Mouse (Mus musculus) B cell, adult 2 months (primary cell): ENCODE measurements around the gene Mrm2.
A peak's percentile ranks its signal among the peaks of the same experiment; 100 is the strongest.
"Not testable (repeated sequence)": the region's sequence is repeated elsewhere in the genome, so short reads cannot be mapped to it uniquely, and the experiment has no call there.

Source experiments
- DNase-seq, 2 experiments: peaks; one replicate each; pipeline ENCODE4 v3.0.0; 2022

Mrm2 gene

DNA sequence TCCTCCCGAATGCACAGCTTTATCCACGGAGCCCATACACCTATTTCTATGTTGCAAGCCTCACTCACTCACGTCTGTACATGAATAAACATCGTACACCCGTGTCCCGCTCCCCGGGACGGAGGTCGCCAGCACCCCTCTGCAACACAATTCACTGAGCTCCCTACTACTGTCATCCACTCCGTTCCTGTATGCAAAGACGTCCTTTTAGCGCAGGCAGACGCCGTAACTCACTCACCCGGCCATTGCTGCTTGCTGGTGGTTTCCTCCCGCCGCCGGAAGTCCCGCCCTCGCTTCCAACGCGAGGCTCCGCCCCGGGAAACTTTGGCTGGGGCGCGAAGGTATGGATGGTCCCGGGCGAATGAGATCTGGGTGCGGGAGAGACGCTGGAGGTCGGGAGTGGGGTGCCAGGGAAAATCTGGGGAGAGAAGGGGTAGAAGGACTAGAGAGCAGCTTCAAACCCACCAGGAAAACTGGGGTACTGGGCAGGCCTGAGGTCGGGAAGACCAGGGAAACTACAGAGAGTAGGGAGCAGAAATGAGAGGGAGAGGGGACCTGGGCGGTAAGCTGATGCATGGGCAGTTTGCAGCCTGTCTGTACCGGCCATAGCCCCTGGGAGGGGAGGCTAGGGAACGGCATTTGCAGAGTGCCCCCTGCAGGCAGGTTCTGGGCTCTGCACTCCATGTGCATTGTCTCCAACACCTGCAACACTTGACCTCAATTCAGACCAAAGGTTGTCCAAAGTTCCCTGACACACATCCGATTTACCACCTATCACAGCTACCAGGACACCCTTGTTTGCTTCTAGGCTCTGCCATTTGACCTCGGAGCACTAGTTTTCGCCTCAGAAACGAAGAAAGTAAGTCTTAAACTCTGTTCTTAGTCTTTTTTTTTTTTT lies at the start of gene Mrm2:
Gene Mrm2, minus strand, starts transcription at position 284 of the 898 bp plus-strand sequence.
- DNase-seq: peak; percentile 87 to 88

GRCm38 (mm10) chr5:140381156-140381555 lies 49.5 kb upstream of the Mrm2 start:
- DNase-seq: no peak

DNA sequence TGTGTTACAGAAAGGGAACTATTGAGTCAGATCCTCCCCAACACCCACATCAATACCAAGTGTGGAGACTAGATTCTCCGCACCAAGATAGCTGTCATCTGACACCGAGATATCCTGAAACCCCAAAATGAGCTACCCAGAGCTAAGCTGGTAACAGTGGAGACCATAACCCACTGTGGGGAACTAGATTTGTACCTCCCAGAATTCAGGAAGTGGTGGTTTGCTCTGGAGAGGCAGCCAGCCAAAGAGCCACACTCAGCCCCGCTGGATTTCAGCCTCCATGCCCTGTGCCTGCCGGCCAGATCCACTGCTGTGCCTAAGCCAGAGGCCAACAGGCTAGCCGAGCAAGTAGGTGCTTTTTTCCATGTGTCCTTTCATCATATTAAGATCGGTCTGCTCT lies 47.6 kb upstream of the Mrm2 start:
- peak; percentile 41 to 46 for DNase-seq

DNA sequence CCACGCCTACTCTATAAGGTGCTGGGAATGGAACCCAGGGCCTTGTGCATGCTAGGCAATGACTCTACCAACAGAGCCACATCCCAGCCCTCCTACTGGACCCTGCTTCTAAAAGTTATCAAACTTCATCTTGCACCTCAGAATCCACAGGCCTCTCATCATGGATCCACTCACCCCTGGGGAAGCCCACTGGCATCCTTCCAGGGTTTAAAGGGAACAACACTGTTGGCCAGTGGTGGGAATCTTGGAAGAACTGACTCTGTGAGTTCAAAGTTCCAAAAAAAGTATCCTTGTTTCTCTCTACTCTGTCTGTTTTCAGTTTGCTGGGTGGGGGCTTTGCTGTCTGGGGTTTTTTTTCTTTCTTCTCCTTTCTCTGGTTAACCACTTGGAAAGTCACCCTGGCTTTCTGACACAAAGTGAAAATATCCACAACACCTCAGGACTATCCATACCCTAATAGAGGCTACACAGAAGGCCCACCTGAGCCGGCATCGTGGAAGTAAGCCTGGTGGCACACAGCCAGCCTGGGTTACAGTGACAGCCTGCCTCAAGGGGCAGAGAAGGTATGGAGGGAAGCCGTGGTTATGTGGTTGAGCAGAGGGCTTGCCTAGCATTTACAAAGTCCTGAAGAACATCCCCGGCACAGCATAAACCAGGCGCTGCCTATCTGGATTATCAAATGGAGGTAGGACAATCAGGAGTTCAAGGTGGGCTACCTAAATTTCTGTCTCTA lies 46.6 kb upstream of the Mrm2 start:
- peak; percentile 40 to 49 for DNase-seq

DNA sequence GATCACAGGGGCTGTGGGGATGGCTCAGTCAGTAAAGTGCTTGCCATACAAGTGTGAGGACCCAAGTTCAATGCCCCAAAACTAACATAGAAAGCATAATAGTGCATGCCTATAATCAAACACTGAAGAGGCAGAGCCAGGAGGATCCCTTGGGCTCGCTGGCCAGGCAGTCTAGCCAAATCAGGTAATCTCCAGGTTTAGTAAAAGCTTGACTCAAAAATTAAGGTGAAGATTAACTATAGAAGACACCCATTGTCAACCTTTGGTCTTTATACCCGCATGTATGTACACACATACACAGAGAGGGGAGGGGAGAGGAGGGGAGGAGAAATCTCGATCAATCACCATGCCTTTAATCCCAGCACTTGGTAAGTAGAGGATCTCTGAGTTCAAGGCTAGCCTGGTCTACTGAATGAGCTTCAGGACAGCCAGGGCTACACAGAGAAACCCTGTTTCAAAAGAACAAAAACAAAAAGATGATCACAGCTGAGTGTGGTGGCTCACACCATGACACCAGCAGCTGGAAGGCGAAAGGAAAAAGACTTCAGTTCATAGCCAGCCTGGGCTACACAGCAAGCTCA lies 43.6 kb upstream of the Mrm2 start:
- no peak for DNase-seq

GRCm38 (mm10) chr5:140374226-140374625 lies 42.5 kb upstream of the Mrm2 start:
- peak; percentile 82 to 85 for DNase-seq

DNA sequence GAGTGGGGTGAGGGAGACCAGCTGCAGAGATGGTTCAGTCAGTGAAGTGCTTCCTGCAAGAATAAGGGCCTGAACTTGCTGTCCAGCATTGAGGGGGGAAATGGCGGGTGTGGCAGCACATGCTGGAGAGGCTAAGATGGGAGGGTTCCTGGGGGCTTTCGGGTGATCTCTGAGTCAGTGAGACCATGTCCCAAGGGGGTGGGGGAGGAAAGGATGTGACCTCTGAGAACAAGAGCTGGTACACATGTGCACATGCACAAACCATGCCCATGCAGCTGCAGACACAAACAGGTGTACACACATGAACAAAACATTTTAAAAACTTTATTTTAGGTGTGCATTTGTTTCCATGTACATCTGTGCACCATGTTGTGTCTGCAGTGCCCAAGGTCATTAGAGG lies 42.0 kb upstream of the Mrm2 start:
- peak; percentile 60 to 67 for DNase-seq

GRCm38 (mm10) chr5:140371671-140372070 lies 40.0 kb upstream of the Mrm2 start:
- no peak for DNase-seq

GRCm38 (mm10) chr5:140370446-140371254 lies 39.0 kb upstream of the Mrm2 start:
- no peak for DNase-seq

DNA sequence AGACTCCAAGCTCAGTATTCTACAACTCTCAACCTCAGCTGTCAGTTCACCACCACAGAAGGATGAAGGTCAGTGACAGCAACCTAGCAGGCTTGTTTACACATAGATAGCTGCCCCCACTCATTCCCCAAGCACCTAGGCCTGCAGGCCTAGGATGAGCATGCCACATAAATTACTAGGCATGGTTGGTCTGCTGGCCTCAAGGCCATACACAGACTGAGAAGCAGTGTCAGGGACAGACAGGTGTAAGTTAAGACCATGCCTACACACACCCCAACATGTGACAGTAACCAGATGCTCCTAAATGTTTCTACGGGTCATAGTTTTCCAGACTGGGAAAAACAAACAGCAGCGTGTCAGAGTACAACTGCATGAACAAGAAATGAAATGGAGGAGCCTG lies 37.8 kb upstream of the Mrm2 start:
- no peak for DNase-seq

GRCm38 (mm10) chr5:140368926-140369325 lies 37.2 kb upstream of the Mrm2 start:
- no peak for DNase-seq

- DNase-seq: not testable (repeated sequence)
Measured at GRCm38 (mm10) chr5:140368126-140368525, 36.4 kb upstream of the Mrm2 start.

- no peak for DNase-seq
Measured at GRCm38 (mm10) chr5:140364415-140364814, 32.7 kb upstream of the Mrm2 start.

- DNase-seq: no peak
Measured at GRCm38 (mm10) chr5:140359930-140360674, 28.4 kb upstream of the Mrm2 start.

DNA sequence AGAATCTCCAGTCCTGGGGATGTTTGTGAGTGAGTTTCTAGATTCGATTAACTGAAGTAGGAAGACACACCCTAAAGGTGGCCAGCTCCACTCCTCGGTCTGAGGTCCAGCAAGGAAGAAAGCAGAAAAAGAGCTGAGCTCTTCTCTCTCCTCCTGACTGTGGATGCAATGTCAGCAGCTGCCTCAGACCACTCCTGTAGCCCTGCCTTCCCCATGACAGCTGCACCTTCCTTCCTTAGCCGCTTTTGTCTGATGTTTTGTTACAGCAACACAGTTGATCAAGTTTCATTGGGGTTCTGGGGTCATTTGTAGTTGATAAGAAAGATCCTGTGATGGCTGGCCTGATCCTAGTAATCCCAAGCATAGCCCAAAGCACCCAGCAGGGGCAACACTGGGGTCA lies 25.8 kb upstream of the Mrm2 start:
- no peak for DNase-seq

DNA sequence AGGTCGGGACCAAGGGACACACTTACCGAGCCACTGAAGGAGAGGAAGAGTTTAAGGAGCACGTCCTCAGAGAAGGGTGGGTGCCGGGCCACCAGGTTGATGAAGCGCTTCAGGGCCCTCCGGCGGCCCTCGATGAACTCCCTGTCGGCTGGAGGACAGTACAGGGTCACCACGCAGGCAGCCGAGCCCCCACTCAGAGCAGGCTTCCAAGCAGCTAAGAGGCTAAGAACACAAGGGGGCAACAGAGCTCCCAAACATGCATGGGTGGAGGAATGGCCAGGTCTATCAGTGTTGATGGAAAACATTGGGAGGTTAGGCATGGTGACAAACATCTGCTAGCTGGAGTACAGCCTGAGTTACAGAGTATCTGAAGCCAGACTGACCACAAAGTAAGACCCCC lies 24.2 kb upstream of the Mrm2 start:
- DNase-seq: no peak

DNA sequence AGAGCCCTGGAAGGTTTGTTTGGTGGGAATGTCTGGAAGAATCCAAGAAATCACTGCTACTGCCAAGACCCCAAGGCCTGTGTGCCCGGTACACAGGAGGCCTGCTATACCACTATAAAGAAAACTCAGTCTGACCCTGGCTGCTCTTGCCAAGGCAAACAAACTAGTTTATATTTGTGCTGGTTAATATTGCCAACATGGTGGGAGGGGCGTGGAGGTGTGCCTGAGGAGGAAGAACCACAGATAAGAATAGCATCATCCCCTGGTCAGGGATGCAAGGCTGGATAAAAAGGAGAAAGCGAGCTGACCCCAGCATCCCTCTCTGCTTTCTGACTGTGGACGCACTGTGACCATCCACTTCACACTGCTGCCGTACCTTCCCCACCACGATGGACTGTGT lies 20.7 kb upstream of the Mrm2 start:
- DNase-seq: no peak

DNA sequence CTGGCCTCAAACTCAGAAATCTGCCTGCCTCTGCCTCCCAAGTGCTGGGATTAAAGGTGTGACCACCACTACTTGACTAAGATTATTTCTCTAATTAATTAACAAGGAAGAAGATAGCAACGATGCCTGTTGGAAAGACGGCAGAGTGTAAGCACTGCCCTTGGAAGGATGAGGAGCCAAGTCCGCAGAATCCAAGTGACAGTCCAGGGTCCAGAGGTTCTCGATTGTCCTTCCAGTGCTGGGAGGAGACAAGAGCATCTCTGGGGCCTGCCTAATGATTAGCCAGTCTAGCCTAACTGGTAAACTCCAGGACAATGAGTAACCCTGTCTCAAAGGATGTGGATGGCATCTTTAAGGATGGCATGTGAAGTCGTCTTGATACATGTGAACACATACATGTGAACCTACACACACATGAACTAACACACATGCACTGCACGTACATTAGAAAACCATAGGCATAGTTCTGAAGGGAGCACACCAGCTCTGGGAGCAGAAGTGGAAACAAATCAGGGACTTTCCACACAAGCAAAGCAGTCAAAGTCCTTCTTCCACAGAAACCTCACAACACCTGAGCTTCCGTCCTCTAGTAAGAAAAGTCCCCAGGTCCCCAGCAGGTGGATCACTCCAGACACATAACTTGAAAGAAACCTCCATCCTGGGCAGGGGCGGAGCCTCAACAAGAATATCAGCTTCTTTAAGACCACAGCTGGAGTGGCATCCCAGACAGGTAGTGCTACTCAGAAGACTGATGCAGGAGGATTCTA lies 19.2 kb upstream of the Mrm2 start:
- DNase-seq: no peak

- DNase-seq: no peak
Measured at GRCm38 (mm10) chr5:140349882-140350281, 18.2 kb upstream of the Mrm2 start.

DNA sequence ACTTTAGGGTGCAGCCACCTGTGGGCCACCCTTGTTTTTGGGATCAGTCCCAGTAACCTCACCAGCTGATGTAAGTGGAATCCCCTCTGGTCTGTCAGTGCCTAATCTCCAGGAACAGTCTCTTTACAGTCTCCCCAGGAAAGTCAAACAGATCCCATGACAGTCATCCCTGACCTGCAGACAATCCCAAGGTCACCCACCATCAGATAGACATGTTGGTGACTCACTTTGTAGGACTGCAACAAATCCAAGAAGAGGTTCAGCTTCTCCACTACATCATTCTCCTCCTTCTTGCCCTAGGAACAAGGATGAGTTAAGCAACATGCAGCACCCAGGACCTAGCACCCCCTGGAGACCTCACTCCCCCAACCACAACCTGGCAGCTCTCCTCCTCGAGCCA lies 14.4 kb upstream of the Mrm2 start:
- DNase-seq: no peak

GRCm38 (mm10) chr5:140345244-140345643 lies 13.5 kb upstream of the Mrm2 start:
- DNase-seq: no peak
